Mouse (Mus musculus) heart, embryonic 10.5 days (tissue): ENCODE data around the gene Rbm20. TPM values are rescaled to one million over a fixed set of nuclear protein-coding genes. Genes with fewer than 3 reads are reported as not detected.

Experiments
- DNase-seq: peaks from one replicate; pipeline ENCODE4 v3.0.0-alpha.2; 2017; ENCODE audit warnings: low spot score
- H3K27ac ChIP-seq: fragments of 300-500 bp; sonication (generic); 2 replicates; pipeline ENCODE4 v1.5.1; 2016; ENCODE audit warnings: mild to moderate bottlenecking
- H3K27me3 ChIP-seq: fragments of 300-500 bp; sonication (generic); 2 replicates; pipeline ENCODE4 v1.6.1; 2016; ENCODE audit warnings: mild to moderate bottlenecking; ENCODE audit not compliant: poor library complexity, insufficient read depth, severe bottlenecking
- H3K36me3 ChIP-seq: fragments of 300-500 bp; sonication (generic); 2 replicates; pipeline ENCODE4 v1.6.1; 2016; ENCODE audit warnings: mild to moderate bottlenecking, moderate library complexity
- H3K4me1 ChIP-seq: fragments of 300-500 bp; sonication (generic); 2 replicates; pipeline ENCODE4 v1.6.1; 2016; ENCODE audit warnings: mild to moderate bottlenecking
- H3K4me3 ChIP-seq: fragments of 300-500 bp; sonication (generic); 2 replicates; pipeline ENCODE4 v1.5.1; 2016; ENCODE audit warnings: mild to moderate bottlenecking, moderate library complexity
- H3K9me3 ChIP-seq: fragments of 300-500 bp; sonication (generic); 2 replicates; pipeline ENCODE4 v1.6.1; 2016; ENCODE audit warnings: mild to moderate bottlenecking, moderate library complexity
- WGBS: fragments of 180-500 bp; shearing (Covaris S2); methylation state at CpG from one replicate; pipeline ENCODE4 v1.1.7; 2016; 5-methylcytosine and 5-hydroxymethylcytosine counted together
- polyA plus RNA-seq: library from polyadenylated mRNA; unstranded; fragments of >200 nt; fragmentation: Nextera tagmentation; extraction: Ambion mirVana; gene quantifications from 2 replicates; pipeline ENCODE4 v1.2.1, GENCODE M21; 2016

The Rbm20 gene
- polyA plus RNA-seq, 1 experiment from 2014 or later, result 18.3 TPM

- H3K9me3 ChIP-seq, result no peaks in the 10 kb centered on the region
- no peak overlapping the region for H3K4me3 ChIP-seq
- H3K36me3 ChIP-seq, result no peaks in the 10 kb centered on the region
- peaks cover 21% of the 10 kb centered on the region; the same call in 1 of the 2 replicates for H3K4me1 ChIP-seq
- H3K27me3 ChIP-seq, result peaks cover 3% of the 10 kb centered on the region; the same call in 1 of the 2 replicates
- DNase-seq, result no peak
- no peak overlapping the region for H3K27ac ChIP-seq
- WGBS, result 73% methylated on average over 12 of the region's 12 CpGs
Observed at GRCm38 (mm10) chr19:53894538-53895121, 217.5 kb downstream of the Rbm20 start.

- Histone ChIP-seq H3K9me3 (no peaks in the 10 kb centered on the region), H3K27me3 (no peaks in the 10 kb centered on the region), H3K27ac (peak overlapping the region; percentile 56; the same call in 1 of the 2 replicates), H3K36me3 (no peaks in the 10 kb centered on the region), H3K4me1 (peaks cover 17% of the 10 kb centered on the region), H3K4me3 (no peak overlapping the region)
- 77% methylated on average over 5 of the region's 5 CpGs for WGBS
- peak; percentile 42 for DNase-seq
Observed at GRCm38 (mm10) chr19:53898046-53898445, 220.9 kb downstream of the Rbm20 start.

GRCm38 (mm10) chr19:53898498-53898897 lies 221.4 kb downstream of the Rbm20 start:
- peak; percentile 73 for DNase-seq
- no peaks in the 10 kb centered on the region for H3K36me3 ChIP-seq
- H3K27ac ChIP-seq, result peak overlapping the region; percentile 56; the same call in 1 of the 2 replicates
- 76% methylated on average over 4 of the region's 4 CpGs for WGBS
- no peaks in the 10 kb centered on the region for H3K9me3 ChIP-seq
- H3K4me1 ChIP-seq, result peaks cover 15% of the 10 kb centered on the region
- H3K4me3 ChIP-seq, result no peak overlapping the region
- no peaks in the 10 kb centered on the region for H3K27me3 ChIP-seq

- no peaks in the 10 kb centered on the region for H3K9me3 ChIP-seq
- no peak overlapping the region for H3K4me3 ChIP-seq
- peaks cover 15% of the 10 kb centered on the region for H3K4me1 ChIP-seq
- no peak overlapping the region for H3K27ac ChIP-seq
- WGBS, result 82% methylated on average over 25 of the region's 25 CpGs
- H3K36me3 ChIP-seq, result no peaks in the 10 kb centered on the region
- DNase-seq, result peak; percentile 73
- H3K27me3 ChIP-seq, result no peaks in the 10 kb centered on the region
Observed at GRCm38 (mm10) chr19:53898970-53899900, 222.1 kb downstream of the Rbm20 start.

- Histone ChIP-seq H3K27ac (no peak overlapping the region), H3K9me3 (no peaks in the 10 kb centered on the region), H3K36me3 (no peaks in the 10 kb centered on the region), H3K4me3 (no peak overlapping the region), H3K27me3 (no peaks in the 10 kb centered on the region), H3K4me1 (peaks cover 20% of the 10 kb centered on the region)
- WGBS, result 81% methylated on average over 14 of the region's 14 CpGs
- peak; percentile 41 for DNase-seq
Observed at GRCm38 (mm10) chr19:53899941-53900610, 223.0 kb downstream of the Rbm20 start.

- 40% methylated on average over 15 of the region's 15 CpGs for WGBS
- Histone ChIP-seq H3K4me3 (peak overlapping the region; percentile 98), H3K9me3 (no peaks in the 10 kb centered on the region), H3K4me1 (peaks cover 20% of the 10 kb centered on the region), H3K36me3 (no peaks in the 10 kb centered on the region), H3K27me3 (no peaks in the 10 kb centered on the region), H3K27ac (peak overlapping the region; percentile 94)
- peak; percentile 75 for DNase-seq
Observed at GRCm38 (mm10) chr19:53901931-53902738, 225.0 kb downstream of the Rbm20 start.

GRCm38 (mm10) chr19:53902739-53903487 lies 225.8 kb downstream of the Rbm20 start:
- 0% methylated on average over 61 of the region's 61 CpGs for WGBS
- peak overlapping the region; percentile 98 for H3K4me3 ChIP-seq
- DNase-seq, result peak; percentile 99
- H3K9me3 ChIP-seq, result no peaks in the 10 kb centered on the region
- no peaks in the 10 kb centered on the region for H3K27me3 ChIP-seq
- peak overlapping the region; percentile 94 for H3K27ac ChIP-seq
- no peaks in the 10 kb centered on the region for H3K36me3 ChIP-seq
- H3K4me1 ChIP-seq, result peaks cover 20% of the 10 kb centered on the region

GRCm38 (mm10) chr19:53903507-53904321 lies 226.6 kb downstream of the Rbm20 start:
- H3K9me3 ChIP-seq, result no peaks in the 10 kb centered on the region
- H3K4me3 ChIP-seq, result peak overlapping the region; percentile 98
- H3K27me3 ChIP-seq, result no peaks in the 10 kb centered on the region
- no peaks in the 10 kb centered on the region for H3K36me3 ChIP-seq
- DNase-seq, result no peak
- H3K4me1 ChIP-seq, result peaks cover 20% of the 10 kb centered on the region
- peak overlapping the region; percentile 94 for H3K27ac ChIP-seq
- under 1% methylated on average over 80 of the region's 83 CpGs for WGBS

- Histone ChIP-seq H3K36me3 (peaks cover 10% of the 10 kb centered on the region; the same call in 1 of the 2 replicates), H3K4me1 (peaks cover 20% of the 10 kb centered on the region), H3K4me3 (peak overlapping the region; percentile 98), H3K9me3 (no peaks in the 10 kb centered on the region), H3K27ac (no peak overlapping the region), H3K27me3 (no peaks in the 10 kb centered on the region)
- 78% methylated on average over 7 of the region's 7 CpGs for WGBS
- no peak for DNase-seq
Observed at GRCm38 (mm10) chr19:53904833-53905480, 227.9 kb downstream of the Rbm20 start.

GRCm38 (mm10) chr19:53906033-53906702 lies 229.1 kb downstream of the Rbm20 start:
- no peak overlapping the region for H3K4me3 ChIP-seq
- H3K9me3 ChIP-seq, result no peaks in the 10 kb centered on the region
- no peaks in the 10 kb centered on the region for H3K27me3 ChIP-seq
- DNase-seq, result no peak
- WGBS, result 67% methylated on average over 6 of the region's 6 CpGs
- peaks cover 21% of the 10 kb centered on the region for H3K36me3 ChIP-seq
- H3K27ac ChIP-seq, result no peak overlapping the region
- H3K4me1 ChIP-seq, result peaks cover 20% of the 10 kb centered on the region
